Mouse (Mus musculus): ENCODE data around the gene Lmx1b. TPM values are rescaled to one million over a fixed set of nuclear protein-coding genes. Genes with fewer than 3 reads are reported as not detected.

Lmx1b gene
- polyA plus RNA-seq, 1 experiment from 2014 or later = 9.1 TPM

GRCm38 (mm10) chr2:33564748-33565147 lies 75.6 kb downstream of the Lmx1b start:
- H3K4me1 ChIP-seq (replicated peaks) = peaks cover 64% of the 10 kb centered on the region
- no peak overlapping the region for H3K4me3 ChIP-seq
- no peak overlapping the region for H3K27ac ChIP-seq (replicated peaks)
- ATAC-seq (ENCODE audit: low read depth) = no peak
- no peaks in the 10 kb centered on the region for H3K36me3 ChIP-seq
- H3K4me2 ChIP-seq = no peak overlapping the region
- H3K9me3 ChIP-seq = no peaks in the 10 kb centered on the region
- H3K9ac ChIP-seq = no peak overlapping the region
- 82% methylated on average over 9 of the region's 9 CpGs for WGBS
- H3K27me3 ChIP-seq = peaks cover 69% of the 10 kb centered on the region

DNA sequence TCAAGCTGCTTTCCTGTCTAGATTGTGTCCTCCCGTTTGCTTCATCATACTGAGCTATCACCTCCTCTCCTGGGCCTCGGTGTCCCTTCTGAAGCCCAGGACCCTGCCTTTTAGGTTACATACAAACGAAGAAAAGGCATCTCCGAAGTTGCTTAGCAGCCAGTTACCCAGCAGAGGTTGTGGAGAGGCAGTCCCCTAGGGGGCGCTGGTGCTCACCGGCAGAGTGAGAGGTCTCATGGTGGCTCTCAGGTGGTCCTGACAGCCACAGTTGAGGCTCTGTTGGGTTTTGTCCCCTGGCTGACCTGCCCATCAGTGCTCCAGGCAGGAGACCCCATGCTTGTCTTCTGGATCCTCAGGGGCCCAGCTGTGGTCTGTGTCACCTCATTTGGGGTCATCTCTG lies 80.6 kb downstream of the Lmx1b start:
- H3K4me1 ChIP-seq (replicated peaks) = peaks cover 29% of the 10 kb centered on the region
- peaks cover 35% of the 10 kb centered on the region for H3K27me3 ChIP-seq
- H3K9ac ChIP-seq = peak overlapping the region; percentile 8; the same call in 1 of the 2 replicates
- no peaks in the 10 kb centered on the region for H3K9me3 ChIP-seq
- peak; percentile 28; the same call in 1 of the 2 replicates for ATAC-seq (ENCODE audit: low read depth)
- H3K4me2 ChIP-seq = no peak overlapping the region
- H3K4me3 ChIP-seq = no peak overlapping the region
- WGBS = 12% methylated on average over 6 of the region's 6 CpGs
- H3K36me3 ChIP-seq = no peaks in the 10 kb centered on the region
- H3K27ac ChIP-seq (replicated peaks) = peak overlapping the region; percentile 67

- Histone ChIP-seq H3K4me2 (no peak overlapping the region), H3K9me3 (no peaks in the 10 kb centered on the region), H3K4me1 (replicated peaks) (peaks cover 29% of the 10 kb centered on the region), H3K27ac (replicated peaks) (peak overlapping the region; percentile 67), H3K27me3 (peaks cover 35% of the 10 kb centered on the region), H3K36me3 (no peaks in the 10 kb centered on the region), H3K9ac (peak overlapping the region; percentile 8; the same call in 1 of the 2 replicates), H3K4me3 (no peak overlapping the region)
- 30% methylated on average over 7 of the region's 7 CpGs for WGBS
- ATAC-seq (ENCODE audit: low read depth) = 0 out of 2 replicates have a peak, but pooled peaks have one; percentile 16
Measured at GRCm38 (mm10) chr2:33559334-33559733, 81.0 kb downstream of the Lmx1b start.

- no peak overlapping the region for H3K4me2 ChIP-seq
- H3K36me3 ChIP-seq = no peaks in the 10 kb centered on the region
- ATAC-seq (ENCODE audit: low read depth) = no peak; the same call in 1 of the 2 replicates
- no peak overlapping the region for H3K9ac ChIP-seq
- no peaks in the 10 kb centered on the region for H3K9me3 ChIP-seq
- peaks cover 22% of the 10 kb centered on the region for H3K4me1 ChIP-seq (replicated peaks)
- H3K27me3 ChIP-seq = peaks cover 38% of the 10 kb centered on the region
- 6% methylated on average over 6 of the region's 6 CpGs for WGBS
- H3K4me3 ChIP-seq = no peak overlapping the region
- peak overlapping the region; percentile 67; the same call in 1 of the 2 replicates for H3K27ac ChIP-seq (replicated peaks)
Measured at GRCm38 (mm10) chr2:33558233-33558632, 82.1 kb downstream of the Lmx1b start.

DNA sequence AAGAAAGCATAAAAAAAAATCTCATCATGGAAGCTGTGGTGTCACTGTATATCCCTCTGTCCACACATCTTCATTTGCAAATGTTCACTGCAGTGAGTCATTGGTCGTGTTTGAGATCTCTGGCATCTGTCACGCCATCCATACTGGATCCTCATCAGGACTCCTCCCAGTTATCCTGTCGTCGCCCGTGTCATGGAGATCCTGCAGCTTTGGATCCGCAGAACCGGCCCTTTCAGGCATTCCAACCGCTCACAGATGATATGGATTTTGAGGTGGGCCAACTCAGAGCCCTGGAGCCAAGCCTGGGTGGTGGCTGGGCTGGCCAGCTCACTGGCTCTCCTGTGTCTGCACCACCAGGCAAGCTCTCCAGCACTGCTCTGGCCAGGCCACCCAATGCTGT lies 84.7 kb downstream of the Lmx1b start:
- no peak for ATAC-seq (ENCODE audit: low read depth)
- WGBS = 73% methylated on average over 8 of the region's 8 CpGs
- Histone ChIP-seq H3K4me1 (replicated peaks) (peaks cover 14% of the 10 kb centered on the region), H3K9ac (no peak overlapping the region), H3K27me3 (peaks cover 25% of the 10 kb centered on the region; the same call in 1 of the 2 replicates), H3K9me3 (no peaks in the 10 kb centered on the region), H3K27ac (replicated peaks) (no peak overlapping the region), H3K36me3 (no peaks in the 10 kb centered on the region), H3K4me2 (no peak overlapping the region), H3K4me3 (no peak overlapping the region)

DNA sequence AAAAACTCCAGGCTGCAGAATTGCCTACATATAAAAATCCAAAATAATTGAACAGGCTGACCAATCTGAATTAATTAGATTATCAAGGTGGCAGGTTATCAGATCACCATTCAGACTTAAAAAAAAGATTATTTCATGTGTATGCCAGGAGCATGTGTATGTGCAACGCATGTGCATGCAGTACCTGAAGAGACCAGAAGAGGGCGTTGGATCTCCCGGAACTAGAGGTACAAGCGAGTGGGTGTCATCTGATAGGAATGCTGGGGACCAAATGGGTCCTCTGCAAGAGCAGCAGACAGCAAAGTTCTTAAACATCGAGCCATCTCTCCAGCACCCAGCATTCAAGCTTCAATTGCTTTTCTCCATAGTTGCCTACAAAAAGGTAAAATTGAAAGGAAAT lies 87.6 kb downstream of the Lmx1b start:
- no peak overlapping the region for H3K27ac ChIP-seq (replicated peaks)
- WGBS = 54% methylated on average over 5 of the region's 5 CpGs
- no peak overlapping the region for H3K4me3 ChIP-seq
- peaks cover 13% of the 10 kb centered on the region; the same call in 1 of the 2 replicates for H3K27me3 ChIP-seq
- H3K4me2 ChIP-seq = no peak overlapping the region
- H3K9ac ChIP-seq = no peak overlapping the region
- ATAC-seq (ENCODE audit: low read depth) = no peak
- no peaks in the 10 kb centered on the region for H3K9me3 ChIP-seq
- no peaks in the 10 kb centered on the region for H3K4me1 ChIP-seq (replicated peaks)
- H3K36me3 ChIP-seq = no peaks in the 10 kb centered on the region

GRCm38 (mm10) chr2:33547595-33547994 lies 92.7 kb downstream of the Lmx1b start:
- no peaks in the 10 kb centered on the region for H3K9me3 ChIP-seq
- no peak for ATAC-seq (ENCODE audit: low read depth)
- H3K27ac ChIP-seq (replicated peaks) = peak overlapping the region; percentile 86
- no peak overlapping the region for H3K4me3 ChIP-seq
- WGBS = 95% methylated on average over 2 of the region's 2 CpGs
- H3K36me3 ChIP-seq = no peaks in the 10 kb centered on the region
- H3K9ac ChIP-seq = no peak overlapping the region
- H3K4me2 ChIP-seq = no peak overlapping the region
- H3K27me3 ChIP-seq = peaks cover 13% of the 10 kb centered on the region
- peaks cover 42% of the 10 kb centered on the region for H3K4me1 ChIP-seq (replicated peaks)

DNA sequence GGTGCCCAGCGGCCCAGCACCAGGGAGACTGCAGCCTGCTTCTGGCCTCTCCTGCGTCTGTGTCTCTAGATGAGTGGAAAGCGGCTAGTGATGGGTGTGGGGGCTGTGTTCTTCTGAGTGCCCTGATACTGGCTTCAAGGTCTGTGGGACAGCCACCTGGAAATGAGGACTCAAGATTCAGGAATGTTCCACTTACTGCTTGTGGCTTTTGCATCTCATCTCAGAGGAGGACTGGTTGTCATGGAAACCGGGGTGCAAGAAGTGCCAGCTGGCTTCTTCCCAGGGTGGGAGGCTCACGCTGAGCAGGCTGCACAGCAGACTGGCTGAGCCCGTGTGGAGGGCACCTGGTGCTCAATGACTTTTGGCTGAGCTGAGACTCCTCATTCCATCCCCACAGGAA lies 93.4 kb downstream of the Lmx1b start:
- WGBS = 25% methylated on average over 6 of the region's 6 CpGs
- Histone ChIP-seq H3K27ac (replicated peaks) (peak overlapping the region; percentile 86), H3K4me2 (peak overlapping the region; percentile 10; the same call in 1 of the 2 replicates), H3K4me1 (replicated peaks) (peaks cover 42% of the 10 kb centered on the region), H3K4me3 (no peak overlapping the region), H3K36me3 (no peaks in the 10 kb centered on the region), H3K9me3 (no peaks in the 10 kb centered on the region), H3K27me3 (peaks cover 13% of the 10 kb centered on the region), H3K9ac (0 out of 2 replicates have a peak overlapping the region, but pooled peaks have one; percentile 6)
- ATAC-seq (ENCODE audit: low read depth) = peak; percentile 63; the same call in 1 of the 2 replicates

- peak overlapping the region; percentile 86 for H3K27ac ChIP-seq (replicated peaks)
- peaks cover 17% of the 10 kb centered on the region for H3K27me3 ChIP-seq
- H3K4me1 ChIP-seq (replicated peaks) = peaks cover 42% of the 10 kb centered on the region
- H3K4me2 ChIP-seq = no peak overlapping the region
- H3K36me3 ChIP-seq = no peaks in the 10 kb centered on the region
- H3K9me3 ChIP-seq = no peaks in the 10 kb centered on the region
- WGBS = 74% methylated on average over 5 of the region's 5 CpGs
- no peak overlapping the region for H3K9ac ChIP-seq
- no peak for ATAC-seq (ENCODE audit: low read depth)
- no peak overlapping the region for H3K4me3 ChIP-seq
Measured at GRCm38 (mm10) chr2:33546051-33546450, 94.3 kb downstream of the Lmx1b start.

GRCm38 (mm10) chr2:33544781-33545566 lies 95.3 kb downstream of the Lmx1b start:
- H3K4me2 ChIP-seq = peak overlapping the region; percentile 82
- H3K9me3 ChIP-seq = no peaks in the 10 kb centered on the region
- H3K36me3 ChIP-seq = no peaks in the 10 kb centered on the region
- H3K27me3 ChIP-seq = peaks cover 24% of the 10 kb centered on the region
- H3K4me1 ChIP-seq (replicated peaks) = peaks cover 42% of the 10 kb centered on the region
- ATAC-seq (ENCODE audit: low read depth) = no peak
- peak overlapping the region; percentile 44 for H3K4me3 ChIP-seq
- 19% methylated on average over 16 of the region's 16 CpGs for WGBS
- H3K27ac ChIP-seq (replicated peaks) = peak overlapping the region; percentile 93
- H3K9ac ChIP-seq = peak overlapping the region; percentile 77

DNA sequence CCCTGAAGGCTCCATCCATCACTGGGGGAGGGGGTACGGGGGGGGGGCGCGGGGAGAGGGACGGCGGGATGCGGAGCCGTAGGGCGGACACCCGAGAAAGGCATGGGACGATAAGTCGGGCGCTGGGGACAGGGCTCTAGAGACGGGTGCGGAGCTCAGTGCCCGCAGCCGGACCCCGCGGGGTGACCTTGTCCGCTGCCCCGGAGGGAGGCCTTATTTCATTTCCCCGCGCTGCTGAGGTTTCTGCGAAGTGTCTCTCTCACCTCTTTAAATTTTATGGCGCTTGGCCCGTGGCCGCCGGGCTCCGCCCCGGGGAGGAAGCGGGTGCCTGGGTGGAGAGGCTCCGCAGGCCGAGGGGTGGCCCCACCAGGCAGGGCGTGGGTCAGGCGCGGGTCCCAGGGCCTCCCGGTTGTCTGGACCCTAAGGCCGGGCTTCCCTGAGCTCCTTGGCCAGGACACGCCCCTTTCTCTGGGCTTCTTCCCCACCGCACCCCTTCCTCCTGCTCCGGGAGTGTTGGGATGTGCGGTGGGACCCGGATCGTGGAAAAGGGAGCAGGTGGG lies 96.0 kb downstream of the Lmx1b start:
- WGBS = under 1% methylated on average over 42 of the region's 43 CpGs
- Histone ChIP-seq H3K9me3 (no peaks in the 10 kb centered on the region), H3K4me2 (peak overlapping the region; percentile 82), H3K4me3 (peak overlapping the region; percentile 44), H3K4me1 (replicated peaks) (peaks cover 42% of the 10 kb centered on the region), H3K36me3 (no peaks in the 10 kb centered on the region), H3K27ac (replicated peaks) (peak overlapping the region; percentile 93), H3K27me3 (peaks cover 31% of the 10 kb centered on the region), H3K9ac (peak overlapping the region; percentile 77)
- ATAC-seq (ENCODE audit: low read depth) = peak; percentile 10; the same call in 1 of the 2 replicates

DNA sequence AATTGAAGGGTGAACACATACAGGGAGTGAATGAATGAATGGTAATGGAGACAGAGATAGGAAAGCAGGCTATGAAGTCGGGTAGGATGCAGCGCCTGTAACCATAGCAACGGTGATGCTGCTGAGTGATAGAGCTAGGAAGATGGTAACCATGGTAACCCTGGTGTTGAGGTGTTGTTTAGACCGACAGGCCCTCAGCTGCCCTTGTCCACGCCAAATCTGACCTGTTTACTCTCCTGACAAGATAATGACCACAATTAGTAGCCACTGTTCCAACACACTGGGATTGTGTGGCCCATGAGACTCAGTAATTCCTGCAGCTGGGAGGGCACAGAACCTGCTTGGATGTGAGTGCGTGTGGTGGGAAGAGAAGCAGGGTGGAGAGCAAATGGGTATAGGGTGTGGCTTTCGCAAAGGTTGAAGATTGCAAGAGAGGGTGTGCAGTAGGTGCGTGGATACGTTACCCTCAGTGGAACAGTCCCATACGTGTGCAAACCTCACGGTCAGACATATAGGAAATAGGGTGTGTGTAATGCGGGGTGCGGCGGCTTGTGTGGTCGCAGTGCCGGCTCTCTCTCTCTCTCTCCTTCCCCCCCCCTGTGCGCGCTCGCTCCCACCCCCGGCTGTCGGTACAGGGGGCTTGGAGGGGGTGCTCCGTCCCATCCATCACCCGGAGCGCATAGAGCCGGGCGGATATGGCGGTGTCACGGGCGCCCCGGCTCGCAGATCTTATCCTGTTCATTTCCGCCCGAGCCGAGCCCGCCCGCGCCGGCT lies 96.7 kb downstream of the Lmx1b start:
- H3K4me3 ChIP-seq = peak overlapping the region; percentile 44
- WGBS = under 1% methylated on average over 35 of the region's 38 CpGs

More for the DNA sequence above, 96.7 kb downstream of the Lmx1b start:
- Histone ChIP-seq H3K27me3 (peaks cover 36% of the 10 kb centered on the region), H3K27ac (replicated peaks) (peak overlapping the region; percentile 93), H3K4me1 (replicated peaks) (peaks cover 42% of the 10 kb centered on the region), H3K36me3 (no peaks in the 10 kb centered on the region), H3K9ac (peak overlapping the region; percentile 77), H3K4me2 (peak overlapping the region; percentile 82), H3K9me3 (no peaks in the 10 kb centered on the region)
- ATAC-seq (ENCODE audit: low read depth) = peak; percentile 83

Data from neural tube, embryonic 13.5 days (tissue).